Mouse (Mus musculus): Measurements from ENCODE around the gene Aasdh. TPM values are rescaled to one million over a fixed set of nuclear protein-coding genes. Genes with fewer than 3 reads are reported as not detected.

Aasdh gene
- polyA plus RNA-seq, 1 experiment from 2014 or later: 20.4 TPM

Other genes with a start within 250 kb of the Aasdh start
- 71.4 and 79.5 TPM in 2 replicates for gene C530008M17Rik, start 249.0 kb downstream of the Aasdh start, polyA plus RNA-seq (2015; fragmentation: Nextera tagmentation; extraction: Ambion mirVana)
- gene Paics, start 45.8 kb upstream of the Aasdh start, polyA plus RNA-seq (2015; fragmentation: Nextera tagmentation; extraction: Ambion mirVana): 154 and 167 TPM in 2 replicates
- 9.8 and 11.3 TPM in 2 replicates for gene Ppat, start 46.1 kb upstream of the Aasdh start, polyA plus RNA-seq (2015; fragmentation: Nextera tagmentation; extraction: Ambion mirVana)
- gene Srp72, start 69.2 kb upstream of the Aasdh start, polyA plus RNA-seq (2015; fragmentation: Nextera tagmentation; extraction: Ambion mirVana): 87.6 and 88.2 TPM in 2 replicates
- gene Arl9, start 98.5 kb upstream of the Aasdh start, polyA plus RNA-seq (2015; fragmentation: Nextera tagmentation; extraction: Ambion mirVana): not detected in 2 replicates
- 0.72 and 0.85 TPM in 2 replicates for gene Thegl, start 110.5 kb upstream of the Aasdh start, polyA plus RNA-seq (2015; fragmentation: Nextera tagmentation; extraction: Ambion mirVana)
- 0.74 and 0.98 TPM in 2 replicates for gene Hopx, start 209.6 kb upstream of the Aasdh start, polyA plus RNA-seq (2015; fragmentation: Nextera tagmentation; extraction: Ambion mirVana)